Mouse (Mus musculus) limb, embryonic 15.5 days (tissue): Measurements from ENCODE around the gene Ano6. TPM values are rescaled to one million over a fixed set of nuclear protein-coding genes. Genes with fewer than 3 reads are reported as not detected.

ENCODE experiments used
- ATAC-seq: fragments of 200-750 bp; cut with Nextera tagmentation; 2 replicates; pipeline ENCODE4 v1.8.0; 2017; ENCODE audit warnings: low read depth, moderate TSS enrichment; ENCODE audit not compliant: insufficient number of reproducible peaks, low FRiP score, low TSS enrichment
- H3K27ac ChIP-seq: fragments of 300-500 bp; sonication (generic); 2 replicates; pipeline ENCODE4 v1.5.1; 2015; ENCODE audit warnings: moderate library complexity, mild to moderate bottlenecking, inconsistent platforms
- H3K27me3 ChIP-seq: fragments of 300-500 bp; sonication (generic); 2 replicates; pipeline ENCODE4 v1.6.1; 2015; ENCODE audit warnings: inconsistent platforms
- H3K36me3 ChIP-seq: fragments of 300-500 bp; sonication (generic); 2 replicates; pipeline ENCODE4 v1.6.1; 2015; ENCODE audit warnings: inconsistent platforms
- H3K4me1 ChIP-seq: fragments of 300-500 bp; sonication (generic); 2 replicates; pipeline ENCODE4 v1.6.1; 2015; ENCODE audit warnings: inconsistent platforms
- H3K4me2 ChIP-seq: fragments of 300-500 bp; sonication (generic); 2 replicates; pipeline ENCODE4 v1.6.1; 2015; ENCODE audit warnings: mild to moderate bottlenecking, inconsistent platforms
- H3K4me3 ChIP-seq: fragments of 300-500 bp; sonication (generic); 2 replicates; pipeline ENCODE4 v1.5.1; 2015; ENCODE audit warnings: mild to moderate bottlenecking, inconsistent platforms
- H3K9ac ChIP-seq: fragments of 300-500 bp; sonication (generic); 2 replicates; pipeline ENCODE4 v1.6.1; 2015; ENCODE audit warnings: inconsistent platforms
- H3K9me3 ChIP-seq: fragments of 300-500 bp; sonication (generic); 2 replicates; pipeline ENCODE4 v1.6.1; 2016; ENCODE audit warnings: inconsistent platforms
- WGBS: fragments of 180-500 bp; shearing (Covaris S2); methylation state at CpG from one replicate; pipeline ENCODE4 v1.1.7; 2015; 5-methylcytosine and 5-hydroxymethylcytosine counted together
- polyA plus RNA-seq: library from polyadenylated mRNA; unstranded; fragments of >200 nt; fragmentation: Nextera tagmentation; extraction: Ambion mirVana; gene quantifications from 2 replicates; pipeline ENCODE4 v1.2.1, GENCODE M21; 2015

Gene Ano6
- polyA plus RNA-seq, 1 experiment from 2014 or later = 50.3 TPM

DNA sequence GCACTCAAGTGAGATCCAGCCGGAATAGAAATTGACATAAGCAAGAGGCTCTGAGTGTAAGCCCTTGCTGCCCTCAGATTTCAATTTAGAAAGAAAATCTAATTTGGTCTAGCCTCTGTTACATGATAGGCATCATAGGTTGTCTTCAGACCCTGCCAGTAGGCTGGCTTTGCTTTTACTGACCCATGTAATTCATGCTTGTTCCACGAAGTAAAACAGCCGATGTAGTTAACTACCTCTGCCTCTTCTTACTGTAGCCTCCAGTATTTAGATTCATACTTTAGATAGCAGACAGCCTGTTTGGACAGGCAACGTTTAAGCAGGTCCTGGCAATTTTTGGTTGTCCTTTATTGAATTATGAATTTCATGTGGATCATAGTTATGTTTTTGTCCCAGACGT is 1.2 kb downstream of the Ano6 start:
- Histone ChIP-seq H3K27me3 (no peaks in the 10 kb centered on the region), H3K9ac (peak overlapping the region; percentile 84; the same call in 1 of the 2 replicates), H3K4me1 (peaks cover 35% of the 10 kb centered on the region), H3K27ac (no peak overlapping the region), H3K36me3 (no peaks in the 10 kb centered on the region), H3K4me2 (peak overlapping the region; percentile 68), H3K9me3 (no peaks in the 10 kb centered on the region), H3K4me3 (peak overlapping the region; percentile 81)
- ATAC-seq = no peak
- 41% methylated on average over 5 of the region's 5 CpGs for WGBS

DNA sequence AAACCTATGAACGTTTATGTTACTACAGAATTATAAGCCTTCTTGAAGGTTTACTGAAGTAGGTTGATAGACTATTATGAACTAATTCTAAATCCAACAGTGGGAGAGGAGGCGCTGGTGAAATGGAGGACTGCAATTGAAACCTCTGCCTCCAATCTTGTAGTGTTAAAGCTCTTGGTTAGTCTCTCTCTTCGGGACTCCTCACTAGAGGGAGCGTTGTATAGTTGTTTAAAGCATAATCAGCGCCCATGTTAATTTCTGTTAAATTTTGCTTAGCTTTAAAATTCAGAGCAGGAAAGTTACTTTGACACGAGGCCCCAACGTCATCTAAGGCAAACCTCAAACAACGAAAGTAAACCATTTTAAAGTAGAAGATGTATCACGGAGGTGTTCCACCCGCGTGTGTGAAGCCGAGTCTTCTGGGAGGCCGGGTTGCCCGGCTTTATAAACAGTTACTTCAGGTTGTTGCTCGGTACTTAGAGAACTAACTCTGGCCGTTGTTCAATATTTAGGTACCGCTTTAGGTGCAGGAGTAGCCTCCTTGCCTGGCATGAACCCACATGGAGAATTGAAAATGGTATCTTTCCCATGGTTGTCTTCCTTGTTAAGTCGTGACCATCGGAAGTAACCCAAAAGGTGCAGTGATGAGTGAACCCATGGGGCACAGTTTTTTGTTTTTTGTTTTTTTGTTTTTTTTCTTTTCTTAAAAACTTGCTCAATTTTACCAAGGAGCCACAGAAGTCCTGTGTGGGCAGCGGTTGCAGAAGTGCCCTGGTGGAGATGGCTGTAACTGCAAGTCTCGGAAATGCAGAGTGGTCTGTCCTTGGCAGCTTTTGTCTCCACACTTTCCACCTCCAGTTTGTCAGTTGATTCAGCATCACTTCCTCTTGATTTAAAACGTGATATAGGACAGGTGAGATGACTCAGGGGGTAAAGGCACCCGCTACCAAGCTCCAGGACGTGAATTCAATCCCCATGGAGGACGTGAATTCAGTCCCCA is 1.9 kb downstream of the Ano6 start:
- peak overlapping the region; percentile 81; the same call in 1 of the 2 replicates for H3K4me3 ChIP-seq
- H3K9ac ChIP-seq = no peak overlapping the region
- no peaks in the 10 kb centered on the region for H3K9me3 ChIP-seq
- WGBS = 78% methylated on average over 25 of the region's 25 CpGs
- no peak overlapping the region for H3K27ac ChIP-seq
- no peaks in the 10 kb centered on the region for H3K27me3 ChIP-seq
- peaks cover 39% of the 10 kb centered on the region for H3K4me1 ChIP-seq
- H3K36me3 ChIP-seq = no peaks in the 10 kb centered on the region
- ATAC-seq = no peak
- peak overlapping the region; percentile 68 for H3K4me2 ChIP-seq

DNA sequence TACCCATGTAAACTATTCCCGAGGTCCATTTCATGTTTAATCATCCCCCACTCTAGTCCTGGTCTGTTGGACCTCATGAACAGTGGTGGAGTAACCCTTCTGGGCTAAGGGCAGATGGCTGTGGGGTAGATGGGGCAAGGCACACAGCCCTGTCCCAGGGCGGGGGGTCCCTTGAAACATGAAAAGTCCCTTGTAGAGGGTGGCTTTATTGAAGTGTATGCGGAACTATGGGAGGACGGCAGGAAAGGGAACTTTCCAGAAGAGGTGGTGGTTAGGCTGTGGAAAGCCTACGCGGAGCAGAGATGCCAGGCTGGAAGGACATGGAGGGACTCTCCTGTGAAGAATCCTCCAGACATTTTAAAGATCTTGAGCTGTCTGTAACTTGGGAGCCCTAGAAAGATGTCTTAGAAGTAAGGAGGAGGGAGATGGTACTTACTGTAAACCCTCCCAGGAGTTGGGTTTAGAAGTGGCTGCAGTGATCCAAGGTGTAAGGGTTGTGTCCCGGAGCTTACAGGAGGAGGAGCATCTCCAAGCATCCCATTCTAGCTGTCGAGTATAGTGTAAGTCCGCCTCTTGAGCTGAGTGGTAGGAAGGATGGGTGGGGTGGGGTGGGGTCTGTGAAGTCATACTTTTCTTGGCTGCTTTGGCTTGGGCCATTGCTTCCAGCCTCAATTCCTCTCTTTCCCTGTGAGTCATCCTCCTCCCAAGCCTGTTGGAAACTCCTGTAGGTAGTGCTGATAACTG is 3.3 kb downstream of the Ano6 start:
- Histone ChIP-seq H3K36me3 (peaks cover 3% of the 10 kb centered on the region; the same call in 1 of the 2 replicates), H3K4me1 (peaks cover 41% of the 10 kb centered on the region), H3K27ac (no peak overlapping the region), H3K4me3 (no peak overlapping the region), H3K4me2 (no peak overlapping the region), H3K9ac (no peak overlapping the region), H3K9me3 (no peaks in the 10 kb centered on the region), H3K27me3 (no peaks in the 10 kb centered on the region)
- ATAC-seq = no peak
- 86% methylated on average over 9 of the region's 9 CpGs for WGBS

DNA sequence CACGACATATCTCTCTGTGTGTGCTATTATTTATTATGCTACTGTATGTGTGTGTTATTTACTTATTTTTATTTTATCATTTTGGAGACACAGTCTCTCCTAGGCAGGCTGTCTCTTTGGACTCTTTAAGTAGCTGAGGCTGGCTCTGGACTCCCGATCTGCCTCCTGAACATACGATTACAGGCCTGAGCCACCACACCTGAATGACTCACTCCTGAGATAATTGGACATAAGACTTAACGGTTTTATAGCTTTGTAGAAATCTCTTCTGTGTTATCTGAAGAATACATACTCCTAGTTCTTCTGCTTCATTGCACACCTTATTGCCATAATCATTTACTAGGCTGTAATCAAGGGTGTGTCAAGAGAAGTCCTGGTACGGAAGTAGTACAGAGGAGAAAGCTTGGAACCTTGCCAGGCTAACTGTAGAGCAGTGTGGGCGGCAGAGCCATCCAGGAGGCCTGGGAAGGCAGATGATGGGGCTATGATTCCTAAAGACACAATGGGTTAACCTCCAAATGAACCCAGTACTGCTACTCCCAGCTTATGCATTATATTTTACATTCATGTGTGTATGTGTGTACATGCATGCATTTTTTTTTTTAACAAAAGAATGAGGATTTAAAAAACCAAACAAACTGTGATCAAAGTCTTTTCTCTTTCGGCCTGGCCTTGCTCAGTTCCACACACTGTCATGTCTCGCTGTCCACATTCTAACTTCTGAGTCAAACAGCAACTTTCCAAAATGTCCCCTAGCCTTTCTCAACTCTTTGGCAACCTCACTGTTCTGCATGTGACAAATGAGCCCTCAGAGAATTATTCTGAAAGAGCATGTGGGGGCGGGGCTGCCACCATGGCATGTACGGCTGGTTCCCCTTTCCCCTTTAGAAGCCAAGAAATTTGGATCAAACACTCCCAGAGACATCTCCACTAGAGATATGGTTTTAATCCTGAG is 4.2 kb downstream of the Ano6 start:
- H3K36me3 ChIP-seq = peaks cover 7% of the 10 kb centered on the region; the same call in 1 of the 2 replicates
- H3K27ac ChIP-seq = no peak overlapping the region
- WGBS = 68% methylated on average over 10 of the region's 10 CpGs
- no peaks in the 10 kb centered on the region for H3K9me3 ChIP-seq
- peaks cover 35% of the 10 kb centered on the region for H3K4me1 ChIP-seq
- no peak overlapping the region for H3K9ac ChIP-seq
- ATAC-seq = no peak
- no peaks in the 10 kb centered on the region for H3K27me3 ChIP-seq
- no peak overlapping the region for H3K4me2 ChIP-seq
- no peak overlapping the region for H3K4me3 ChIP-seq

DNA sequence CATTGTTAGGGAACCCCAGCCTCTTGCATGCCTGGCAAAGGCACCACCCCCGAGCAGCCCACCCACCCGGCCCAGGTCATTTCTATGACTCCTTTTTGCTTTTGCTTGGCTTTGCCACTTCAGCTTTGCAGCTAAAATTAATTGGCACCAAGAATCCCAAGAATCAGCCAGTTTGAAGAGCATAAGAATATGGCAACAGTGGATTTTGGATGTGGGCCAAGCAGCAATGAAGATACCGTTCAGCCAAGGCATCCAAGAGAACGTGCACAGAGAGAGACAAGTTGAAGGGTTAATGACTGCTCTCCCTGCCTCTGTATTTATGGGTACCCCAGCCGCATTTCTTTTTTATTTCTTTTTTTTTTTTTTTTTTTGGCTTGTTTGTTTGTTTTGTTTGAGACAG is 5.4 kb downstream of the Ano6 start:
- Histone ChIP-seq H3K36me3 (peaks cover 7% of the 10 kb centered on the region; the same call in 1 of the 2 replicates), H3K9me3 (no peaks in the 10 kb centered on the region), H3K4me3 (no peak overlapping the region), H3K4me2 (no peak overlapping the region), H3K27ac (no peak overlapping the region), H3K9ac (no peak overlapping the region), H3K4me1 (peaks cover 31% of the 10 kb centered on the region), H3K27me3 (no peaks in the 10 kb centered on the region)
- ATAC-seq = no peak
- WGBS = 60% methylated on average over 5 of the region's 5 CpGs

DNA sequence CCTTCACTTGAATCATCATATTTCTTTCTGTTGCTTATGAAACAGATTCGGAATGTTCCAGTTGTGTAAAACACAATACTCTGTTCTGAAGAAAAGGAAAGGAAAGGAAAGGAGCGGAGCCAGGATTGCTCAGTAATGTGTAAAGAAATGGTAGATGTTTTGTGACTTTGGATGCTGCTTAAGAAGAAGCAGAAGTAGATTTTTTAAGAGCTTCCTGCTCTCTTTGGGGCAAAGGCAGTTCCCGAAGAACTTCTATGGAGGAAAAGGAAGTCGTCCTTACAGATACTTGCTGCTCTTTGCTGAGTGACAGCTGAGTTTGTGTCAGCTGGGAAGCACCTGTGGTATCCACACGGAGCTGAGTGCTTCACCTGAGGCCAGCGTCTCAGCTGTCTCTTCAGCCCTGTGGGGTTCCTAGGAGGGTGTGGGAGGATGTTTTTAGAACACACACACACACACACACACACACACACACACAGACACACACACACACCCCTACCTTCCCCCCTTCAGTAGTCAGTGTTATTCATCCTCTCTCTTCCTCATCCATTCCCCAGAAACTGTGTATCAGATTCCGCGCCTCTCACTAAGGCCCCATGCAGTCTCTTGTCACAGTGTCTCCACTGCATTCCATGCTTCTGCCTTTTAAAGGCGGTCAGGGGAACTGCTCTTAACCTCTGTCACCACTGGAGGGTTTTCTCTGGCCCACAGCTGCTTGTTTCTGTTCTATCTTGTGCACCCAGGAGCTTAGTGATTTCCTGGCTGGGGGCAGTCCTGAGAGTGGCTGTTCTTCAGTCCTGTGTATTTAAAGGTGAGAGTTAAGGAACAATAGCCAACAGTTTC is 6.7 kb downstream of the Ano6 start:
- ATAC-seq = no peak
- Histone ChIP-seq H3K9me3 (no peaks in the 10 kb centered on the region), H3K36me3 (peaks cover 7% of the 10 kb centered on the region; the same call in 1 of the 2 replicates), H3K4me3 (no peak overlapping the region), H3K27ac (no peak overlapping the region), H3K9ac (no peak overlapping the region), H3K27me3 (no peaks in the 10 kb centered on the region), H3K4me1 (peaks cover 31% of the 10 kb centered on the region), H3K4me2 (no peak overlapping the region)
- WGBS = 64% methylated on average over 9 of the region's 9 CpGs

DNA sequence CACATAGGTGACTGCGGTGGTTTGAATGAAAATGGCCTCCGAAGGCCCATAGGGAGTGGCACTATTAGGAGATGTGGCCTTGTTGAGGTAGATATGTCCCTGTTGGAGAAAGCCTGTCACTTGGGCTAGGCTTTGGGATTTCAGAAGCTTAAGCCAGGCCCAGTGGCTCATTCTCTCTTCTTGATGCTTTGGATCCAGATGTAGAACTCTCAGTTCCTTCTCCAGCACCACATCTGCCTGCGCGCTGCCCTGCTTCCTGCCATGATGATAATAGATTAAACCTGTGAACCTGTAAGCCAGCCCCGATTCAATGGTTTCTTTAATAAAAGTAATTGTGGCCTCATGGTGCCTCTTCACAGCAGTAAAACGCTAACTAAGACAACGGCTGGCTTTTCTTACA is 7.6 kb downstream of the Ano6 start:
- Histone ChIP-seq H3K27me3 (no peaks in the 10 kb centered on the region), H3K4me3 (no peak overlapping the region), H3K4me1 (peaks cover 34% of the 10 kb centered on the region), H3K9ac (no peak overlapping the region), H3K4me2 (no peak overlapping the region), H3K27ac (no peak overlapping the region), H3K36me3 (peaks cover 7% of the 10 kb centered on the region; the same call in 1 of the 2 replicates), H3K9me3 (no peaks in the 10 kb centered on the region)
- ATAC-seq = no peak
- WGBS = 80% methylated on average over 7 of the region's 7 CpGs

DNA sequence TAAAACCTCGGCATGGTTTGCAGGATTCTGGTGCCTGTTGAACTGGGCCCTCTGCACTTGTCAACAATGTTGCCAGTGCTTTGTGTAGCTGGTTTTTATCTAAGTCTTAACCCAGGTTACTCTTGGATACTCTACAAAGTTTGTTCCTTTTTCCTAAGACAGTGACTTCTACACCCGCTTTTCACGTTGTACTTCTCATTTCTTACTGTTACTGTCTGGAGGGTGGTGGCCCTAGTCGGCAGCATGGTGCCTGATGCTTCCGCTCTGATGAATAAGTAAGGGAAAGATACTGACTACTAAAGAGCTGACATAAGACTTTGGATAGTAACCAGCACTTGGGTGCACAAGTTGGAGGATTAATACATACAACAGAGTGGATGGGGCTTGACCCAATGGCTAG is 9.0 kb downstream of the Ano6 start:
- H3K4me1 ChIP-seq = peaks cover 38% of the 10 kb centered on the region
- 93% methylated on average over 5 of the region's 5 CpGs for WGBS

DNA sequence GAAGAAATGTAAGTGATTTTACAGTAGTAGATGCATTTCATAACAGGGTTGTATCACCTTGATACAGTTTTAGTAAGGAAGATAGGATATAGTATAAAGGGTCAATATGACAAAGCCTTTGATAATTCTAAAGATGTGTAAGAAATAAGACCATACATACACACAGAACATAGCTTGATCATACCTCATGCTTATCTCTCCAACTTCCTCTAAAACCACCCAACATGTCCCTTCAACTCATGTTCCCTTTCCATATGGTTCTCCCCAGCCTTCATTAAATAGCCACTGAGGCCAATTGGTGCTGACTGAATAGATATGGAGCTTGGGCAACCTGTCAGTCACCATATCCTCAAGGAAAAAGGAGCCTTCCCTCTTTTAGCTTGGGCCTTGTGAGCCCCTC is 9.4 kb downstream of the Ano6 start:
- Histone ChIP-seq H3K27me3 (no peaks in the 10 kb centered on the region), H3K27ac (no peak overlapping the region), H3K4me1 (peaks cover 38% of the 10 kb centered on the region), H3K9ac (no peak overlapping the region), H3K36me3 (peaks cover 7% of the 10 kb centered on the region; the same call in 1 of the 2 replicates), H3K9me3 (no peaks in the 10 kb centered on the region), H3K4me2 (no peak overlapping the region), H3K4me3 (no peak overlapping the region)
- ATAC-seq = no peak

More for the DNA sequence above, 9.0 kb downstream of the Ano6 start:
- no peaks in the 10 kb centered on the region for H3K27me3 ChIP-seq
- H3K4me2 ChIP-seq = no peak overlapping the region
- no peaks in the 10 kb centered on the region for H3K9me3 ChIP-seq
- no peak overlapping the region for H3K4me3 ChIP-seq
- no peak for ATAC-seq
- H3K27ac ChIP-seq = no peak overlapping the region
- H3K9ac ChIP-seq = no peak overlapping the region
- peaks cover 7% of the 10 kb centered on the region; the same call in 1 of the 2 replicates for H3K36me3 ChIP-seq

DNA sequence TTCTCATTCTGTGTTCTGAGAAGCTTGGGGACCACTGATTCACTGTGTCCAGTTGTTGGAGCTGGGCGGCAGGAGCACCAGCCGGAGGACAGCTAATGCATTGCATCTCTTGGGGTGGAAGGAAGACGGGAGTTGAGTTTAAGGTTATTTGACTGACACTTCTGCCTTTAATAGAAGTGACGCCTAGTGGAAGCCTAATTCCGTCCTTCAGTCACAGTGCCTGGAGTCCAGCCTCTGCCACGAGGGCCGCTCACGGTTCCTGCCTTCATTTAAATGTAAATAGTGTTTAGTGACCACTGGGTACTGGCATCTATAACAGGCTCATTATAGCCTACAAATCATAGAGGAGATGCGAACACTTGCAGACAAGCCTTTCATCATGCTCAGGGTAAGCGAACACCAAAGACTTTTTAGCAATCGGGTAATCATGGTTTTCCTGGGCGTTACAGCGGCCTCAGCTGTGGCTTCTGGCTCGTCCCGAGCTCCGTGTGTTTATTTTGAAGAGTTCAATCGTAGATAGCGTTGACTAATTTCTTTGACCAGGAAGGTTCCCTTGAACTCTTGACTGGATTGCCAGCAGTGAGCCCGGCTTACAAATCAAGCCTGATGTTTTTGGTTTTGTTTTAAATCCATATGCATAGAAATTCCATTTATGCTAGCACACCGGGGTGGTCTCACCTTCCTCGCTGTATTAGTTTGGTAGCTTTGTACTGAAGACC is 10.8 kb downstream of the Ano6 start:
- Histone ChIP-seq H3K4me1 (peaks cover 39% of the 10 kb centered on the region), H3K9me3 (no peaks in the 10 kb centered on the region), H3K36me3 (peaks cover 7% of the 10 kb centered on the region; the same call in 1 of the 2 replicates), H3K4me3 (no peak overlapping the region), H3K27ac (peak overlapping the region; percentile 4; the same call in 1 of the 2 replicates), H3K9ac (no peak overlapping the region), H3K27me3 (no peaks in the 10 kb centered on the region), H3K4me2 (no peak overlapping the region)
- ATAC-seq = no peak
- WGBS = 77% methylated on average over 21 of the region's 21 CpGs
